Mouse (Mus musculus) MEL (cell line): ENCODE measurements at regions not wholly inside any gene's neighbourhood (a gene's known extent, or its start where the extent isn't known, plus 50 kb on each side); places are given as distances from the start of the nearest gene placed in this dataset.

Experiments used
- DNase-seq: peaks from one replicate; pipeline ENCODE4 v3.0.0; 2011; ENCODE audit warnings: low read depth, low spot score
- H3K27ac ChIP-seq: 2 replicates; pipeline ENCODE4 v1.5.1; 2012; ENCODE audit warnings: low read depth, mild to moderate bottlenecking, control low read depth, low read length, moderate library complexity; ENCODE audit not compliant: control insufficient read depth
- H3K27me3 ChIP-seq, 2 experiments: fragments of 150-350 bp in 1 of 2; sonication (generic) in 1 of 2; 2 replicates each; pipeline ENCODE4 v1.6.1; 2012; ENCODE audit warnings: low read length in 2 of 2, mild to moderate bottlenecking in 2 of 2, improper control_type of control experiment in 1 of 2, moderate library complexity in 1 of 2; ENCODE audit not compliant: insufficient read depth in 2 of 2, control insufficient read depth in 1 of 2
- H3K36me3 ChIP-seq, 2 experiments: 2 replicates each; pipeline ENCODE4 v1.6.1; 2012 to 2014; ENCODE audit warnings: low read length in 2 of 2, improper control_type of control experiment in 1 of 2, inconsistent platforms in 1 of 2, mild to moderate bottlenecking in 1 of 2; ENCODE audit not compliant: insufficient read depth in 2 of 2, control insufficient read depth in 1 of 2
- H3K4me1 ChIP-seq, 2 experiments: fragments of 150-350 bp in 1 of 2; sonication (generic) in 1 of 2; 2 replicates each; pipeline ENCODE4 v1.6.1; 2012; ENCODE audit warnings: low read length in 2 of 2, improper control_type of control experiment in 1 of 2, mild to moderate bottlenecking in 1 of 2; ENCODE audit not compliant: insufficient read depth in 2 of 2, control insufficient read depth in 1 of 2
- H3K4me3 ChIP-seq, 2 experiments: fragments of 150-350 bp in 1 of 2; sonication (generic) in 1 of 2; 2 replicates each; pipeline ENCODE4 v1.5.1; 2012; ENCODE audit warnings: low read depth in 2 of 2, low read length in 2 of 2, mild to moderate bottlenecking in 2 of 2, moderate library complexity in 2 of 2, control low read depth in 1 of 2, improper control_type of control experiment in 1 of 2; ENCODE audit not compliant: control insufficient read depth in 1 of 2, insufficient read depth in 1 of 2
- H3K79me2 ChIP-seq: 2 replicates; pipeline ENCODE4 v1.6.1; 2012; ENCODE audit warnings: mild to moderate bottlenecking, low read length, moderate library complexity; ENCODE audit not compliant: control insufficient read depth, poor library complexity, insufficient read depth
- H3K9ac ChIP-seq: 2 replicates; pipeline ENCODE4 v1.6.1; 2012; ENCODE audit warnings: low read depth, mild to moderate bottlenecking, control low read depth, low read length, moderate library complexity; ENCODE audit not compliant: control insufficient read depth, poor library complexity, severe bottlenecking
- H3K9me3 ChIP-seq: fragments of 150-350 bp; sonication (generic); replicated peaks from 2 replicates; pipeline ENCODE4 v1.6.1; 2012; ENCODE audit warnings: mild to moderate bottlenecking, low read length, improper control_type of control experiment, moderate library complexity; ENCODE audit not compliant: insufficient read depth
- BHLHE40 ChIP-seq: IDR thresholded peaks from 2 replicates; pipeline ENCODE4 v1.6.1; 2012; ENCODE audit warnings: low read depth, mild to moderate bottlenecking, inconsistent platforms, low read length, improper control_type of control experiment, borderline replicate concordance
- E2F4 ChIP-seq: IDR thresholded peaks from 2 replicates; pipeline ENCODE4 v1.6.1; 2011; ENCODE audit warnings: low read depth, low read length, improper control_type of control experiment, borderline replicate concordance
- ELF1 ChIP-seq: IDR thresholded peaks from 2 replicates; pipeline ENCODE4 v1.6.1; 2014; ENCODE audit warnings: low read depth, mild to moderate bottlenecking, inconsistent platforms, low read length, improper control_type of control experiment, moderate library complexity
- GABPA ChIP-seq: IDR thresholded peaks from 2 replicates; pipeline ENCODE4 v1.6.1; 2012; ENCODE audit warnings: low read depth, mild to moderate bottlenecking, inconsistent platforms, low read length, improper control_type of control experiment, moderate library complexity
- GATA1 ChIP-seq: IDR thresholded peaks from 2 replicates; pipeline ENCODE4 v1.6.1; 2011; ENCODE audit warnings: low read depth, low read length, improper control_type of control experiment
- HCFC1 ChIP-seq: IDR thresholded peaks from 2 replicates; pipeline ENCODE4 v1.6.1; 2012; ENCODE audit warnings: low read depth, mild to moderate bottlenecking, inconsistent platforms, low read length, improper control_type of control experiment, moderate library complexity
- JUND ChIP-seq: IDR thresholded peaks from 2 replicates; pipeline ENCODE4 v1.6.1; 2011; ENCODE audit warnings: low read depth, mild to moderate bottlenecking, improper control_type of control experiment, low read length
- KAT2A ChIP-seq: conservative IDR thresholded peaks from 2 replicates; pipeline ENCODE4 v1.6.1; 2012; ENCODE audit warnings: low read depth, low read length, improper control_type of control experiment, inconsistent platforms
- MAX ChIP-seq: IDR thresholded peaks from 2 replicates; pipeline ENCODE4 v1.6.1; 2011; ENCODE audit warnings: low read length, improper control_type of control experiment
- MEF2A ChIP-seq: IDR thresholded peaks from 2 replicates; pipeline ENCODE4 v1.6.1; 2014; ENCODE audit warnings: low read depth, mild to moderate bottlenecking, inconsistent platforms, low read length, improper control_type of control experiment; ENCODE audit not compliant: poor library complexity, insufficient replicate concordance, severe bottlenecking; ENCODE audit errors: extremely low read depth
- MYC ChIP-seq: IDR thresholded peaks from 2 replicates; pipeline ENCODE4 v1.6.1; 2011; ENCODE audit warnings: low read depth, mild to moderate bottlenecking, low read length, improper control_type of control experiment, moderate library complexity
- NRF1 ChIP-seq: IDR thresholded peaks from 2 replicates; pipeline ENCODE4 v1.6.1; 2014; ENCODE audit warnings: low read depth, mild to moderate bottlenecking, inconsistent platforms, low read length, improper control_type of control experiment, moderate library complexity; ENCODE audit not compliant: poor library complexity, insufficient read depth, severe bottlenecking
- POLR2A ChIP-seq, 2 experiments: IDR thresholded peaks; 2 replicates each; pipeline ENCODE4 v1.6.1; 2011 to 2012; ENCODE audit warnings: low read length in 2 of 2, mild to moderate bottlenecking in 2 of 2, control low read depth in 1 of 2, improper control_type of control experiment in 1 of 2, low read depth in 1 of 2, moderate library complexity in 1 of 2; ENCODE audit not compliant: control insufficient read depth in 1 of 2, insufficient read depth in 1 of 2, poor library complexity in 1 of 2
- POLR2AphosphoS2 ChIP-seq: IDR thresholded peaks from 2 replicates; pipeline ENCODE4 v1.6.1; 2011; ENCODE audit warnings: low read length, improper control_type of control experiment
- POLR2AphosphoS5 ChIP-seq: IDR thresholded peaks from 2 replicates; pipeline ENCODE4 v1.6.1; 2012; ENCODE audit warnings: low read depth, borderline replicate concordance, mild to moderate bottlenecking, inconsistent platforms, low read length, moderate library complexity, mixed read lengths
- RAD21 ChIP-seq: IDR thresholded peaks from 2 replicates; pipeline ENCODE4 v1.6.1; 2011; ENCODE audit warnings: mild to moderate bottlenecking, low read depth, low read length, improper control_type of control experiment
- RCOR1 ChIP-seq: IDR thresholded peaks from 2 replicates; pipeline ENCODE4 v1.6.1; 2012; ENCODE audit warnings: low read depth, mild to moderate bottlenecking, inconsistent platforms, low read length, improper control_type of control experiment
- SIN3A ChIP-seq: IDR thresholded peaks from 2 replicates; pipeline ENCODE4 v1.6.1; 2012; ENCODE audit warnings: low read length, improper control_type of control experiment, inconsistent platforms
- SMC3 ChIP-seq: IDR thresholded peaks from 2 replicates; pipeline ENCODE4 v1.6.1; 2011; ENCODE audit warnings: low read depth, low read length, improper control_type of control experiment
- TAL1 ChIP-seq: IDR thresholded peaks from 2 replicates; pipeline ENCODE4 v1.6.1; 2012; ENCODE audit warnings: mild to moderate bottlenecking, inconsistent platforms, low read length, moderate library complexity, mixed read lengths
- TBP ChIP-seq: IDR thresholded peaks from 2 replicates; pipeline ENCODE4 v1.8.0; 2011; ENCODE audit warnings: low read depth, low read length, improper control_type of control experiment
- TCF12 ChIP-seq: IDR thresholded peaks from 2 replicates; pipeline ENCODE4 v1.6.1; 2014; ENCODE audit warnings: low read depth, mild to moderate bottlenecking, inconsistent platforms, low read length, improper control_type of control experiment, moderate library complexity
- UBTF ChIP-seq: IDR thresholded peaks from 2 replicates; pipeline ENCODE4 v1.6.1; 2012; ENCODE audit warnings: low read depth, mild to moderate bottlenecking, inconsistent platforms, low read length, improper control_type of control experiment, moderate library complexity, borderline replicate concordance; ENCODE audit not compliant: insufficient read depth
- ZC3H11A ChIP-seq: IDR thresholded peaks from 2 replicates; pipeline ENCODE4 v1.6.1; 2012; ENCODE audit warnings: low read depth, mild to moderate bottlenecking, inconsistent platforms, low read length, improper control_type of control experiment
- ZKSCAN1 ChIP-seq: IDR thresholded peaks from 2 replicates; pipeline ENCODE4 v1.6.1; 2012; ENCODE audit warnings: low read depth, mild to moderate bottlenecking, inconsistent platforms, low read length, improper control_type of control experiment, moderate library complexity
- ZMIZ1 ChIP-seq: IDR thresholded peaks from 2 replicates; pipeline ENCODE4 v1.6.1; 2012; ENCODE audit warnings: low read depth, mild to moderate bottlenecking, inconsistent platforms, low read length, improper control_type of control experiment, moderate library complexity
- ZNF384 ChIP-seq: IDR thresholded peaks from 2 replicates; pipeline ENCODE4 v1.6.1; 2012; ENCODE audit warnings: low read depth, mild to moderate bottlenecking, inconsistent platforms, low read length, improper control_type of control experiment

DNA sequence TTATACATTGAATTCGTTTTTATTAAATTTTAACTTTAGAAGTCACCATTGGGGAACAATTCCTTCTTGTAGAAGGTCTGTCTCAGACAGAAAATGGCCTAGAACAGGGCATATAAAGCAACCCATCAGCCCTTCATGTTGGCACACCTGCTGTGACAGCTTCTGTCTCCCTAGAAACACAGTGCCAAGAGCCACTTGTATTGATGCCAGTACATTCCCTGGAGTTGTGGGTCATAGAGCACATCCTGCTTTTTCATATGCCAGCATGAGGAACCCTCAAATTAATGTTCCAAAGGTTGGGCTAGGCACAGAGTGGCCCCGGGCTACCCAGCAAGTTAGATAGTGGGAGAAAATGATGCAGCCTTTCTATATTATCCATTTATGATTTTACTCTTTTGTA is 496.0 kb upstream of the Slc10a2 start:
- no peak overlapping the region for H3K9ac ChIP-seq
- H3K27me3 ChIP-seq: no peaks in the 10 kb centered on the region
- no peak for TF ChIP-seq ZC3H11A
- no peak for TF ChIP-seq JUND
- no peak for TF ChIP-seq ZMIZ1
- no peak for TF ChIP-seq BHLHE40
- no peak for TF ChIP-seq GABPA
- no peak for TF ChIP-seq KAT2A
- TF ChIP-seq RCOR1: no peak
- TF ChIP-seq HCFC1: no peak
- TF ChIP-seq E2F4: no peak
- TF ChIP-seq ELF1: no peak
- no peak for TF ChIP-seq MAX
- TF ChIP-seq SIN3A: no peak
- TF ChIP-seq ZNF384: no peak
- TF ChIP-seq GATA1: no peak
- no peak for TF ChIP-seq MEF2A
- TF ChIP-seq POLR2AphosphoS2: no peak
- no peak for TF ChIP-seq NRF1
- no peak for TF ChIP-seq MYC
- no peak for TF ChIP-seq TBP

DNA sequence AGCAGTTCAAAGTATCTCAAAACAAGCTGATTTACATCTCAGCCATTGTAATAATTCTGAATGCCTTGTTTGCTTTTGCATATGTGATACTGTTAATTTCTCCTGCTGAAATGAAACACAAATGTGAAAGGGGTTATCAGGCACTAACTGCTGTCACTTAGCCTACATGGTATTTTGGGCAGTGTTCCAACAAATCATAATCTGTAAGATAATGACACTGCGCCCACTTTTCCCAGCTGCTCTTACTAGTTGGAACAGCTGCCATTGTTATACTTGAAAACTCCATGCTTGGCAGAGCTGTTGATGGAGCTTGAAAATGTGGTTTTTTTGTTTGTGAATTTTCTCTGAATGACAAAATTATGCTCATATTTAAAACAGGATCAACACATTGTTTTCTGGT is 486.4 kb upstream of the Slc10a2 start:
- Histone ChIP-seq H3K9ac (no peak overlapping the region), H3K79me2 (no peaks in the 10 kb centered on the region), H3K4me1 (no peaks in the 10 kb centered on the region), H3K27me3 (no peaks in the 10 kb centered on the region), H3K36me3 (no peaks in the 10 kb centered on the region), H3K27ac (no peak overlapping the region), H3K4me3 (no peak overlapping the region), H3K9me3 (no peaks in the 10 kb centered on the region)
- TF ChIP-seq ZNF384 (no peak), POLR2A (IDR thresholded peaks at IDR 0.05; ENCODE audit: control insufficient read depth in 1 of 2, insufficient read depth in 1 of 2, low read depth in 1 of 2, low read length in 2 of 2, poor library complexity in 1 of 2) (no peak), UBTF (no peak), TAL1 (no peak), GABPA (no peak), ELF1 (no peak), SIN3A (no peak), ZKSCAN1 (no peak), TCF12 (no peak), GATA1 (no peak), E2F4 (no peak), POLR2AphosphoS5 (no peak), SMC3 (no peak), HCFC1 (no peak), RAD21 (no peak)
- TF ChIP-seq, all 39 proteins: peak for 0
- DNase-seq: peak; percentile 2

More for the DNA sequence above, 496.0 kb upstream of the Slc10a2 start:
- Histone ChIP-seq H3K9me3 (no peaks in the 10 kb centered on the region), H3K36me3 (no peaks in the 10 kb centered on the region), H3K27ac (no peak overlapping the region), H3K79me2 (no peaks in the 10 kb centered on the region), H3K4me1 (no peaks in the 10 kb centered on the region), H3K4me3 (no peak overlapping the region)
- DNase-seq: no peak
